Mouse (Mus musculus) neural tube, embryonic 15.5 days (tissue): ENCODE data around the gene Tmem132d. TPM values are rescaled to one million over a fixed set of nuclear protein-coding genes. Genes with fewer than 3 reads are reported as not detected.

Experiments
- ATAC-seq: fragments of 200-750 bp; cut with Nextera tagmentation; 2 replicates; pipeline ENCODE4 v1.8.0; 2017; ENCODE audit warnings: mild to moderate bottlenecking, moderate TSS enrichment, moderate library complexity; ENCODE audit not compliant: low FRiP score
- H3K27ac ChIP-seq: fragments of 300-500 bp; sonication (generic); replicated peaks from 2 replicates; pipeline ENCODE4 v1.5.1; 2015; ENCODE audit warnings: mild to moderate bottlenecking, inconsistent platforms
- H3K27me3 ChIP-seq: fragments of 300-500 bp; sonication (generic); replicated peaks from 2 replicates; pipeline ENCODE4 v1.6.1; 2015; ENCODE audit warnings: inconsistent platforms
- H3K36me3 ChIP-seq: fragments of 300-500 bp; sonication (generic); 2 replicates; pipeline ENCODE4 v1.6.1; 2015; ENCODE audit warnings: inconsistent platforms
- H3K4me1 ChIP-seq: fragments of 300-500 bp; sonication (generic); 2 replicates; pipeline ENCODE4 v1.6.1; 2015; ENCODE audit warnings: inconsistent platforms
- H3K4me2 ChIP-seq: fragments of 300-500 bp; sonication (generic); 2 replicates; pipeline ENCODE4 v1.6.1; 2015; ENCODE audit warnings: inconsistent platforms, mild to moderate bottlenecking, moderate library complexity
- H3K4me3 ChIP-seq: fragments of 300-500 bp; sonication (generic); replicated peaks from 2 replicates; pipeline ENCODE4 v1.5.1; 2015; ENCODE audit warnings: mild to moderate bottlenecking, inconsistent platforms
- H3K9ac ChIP-seq: fragments of 300-500 bp; sonication (generic); replicated peaks from 2 replicates; pipeline ENCODE4 v1.6.1; 2015; ENCODE audit warnings: mild to moderate bottlenecking, inconsistent platforms
- H3K9me3 ChIP-seq: fragments of 300-500 bp; sonication (generic); replicated peaks from 2 replicates; pipeline ENCODE4 v1.6.1; 2016; ENCODE audit warnings: inconsistent platforms
- WGBS: fragments of 180-500 bp; shearing (Covaris S2); methylation state at CpG from one replicate; pipeline ENCODE4 v1.1.7; 2015; ENCODE audit warnings: mixed read lengths; 5-methylcytosine and 5-hydroxymethylcytosine counted together
- polyA plus RNA-seq: library from polyadenylated mRNA; unstranded; fragments of >200 nt; fragmentation: Nextera tagmentation; extraction: Ambion mirVana; gene quantifications from 2 replicates; pipeline ENCODE4 v1.2.1, GENCODE M21; 2015

The Tmem132d gene
- polyA plus RNA-seq, 1 experiment from 2014 or later, result 3.1 TPM

- no peak overlapping the region for H3K4me2 ChIP-seq
- H3K9ac ChIP-seq, result no peak overlapping the region
- no peaks in the 10 kb centered on the region for H3K36me3 ChIP-seq
- peaks cover 6% of the 10 kb centered on the region; the same call in 1 of the 2 replicates for H3K4me1 ChIP-seq
- no peak overlapping the region for H3K4me3 ChIP-seq
- no peak overlapping the region for H3K27ac ChIP-seq
- ATAC-seq, result no peak
- H3K9me3 ChIP-seq, result no peaks in the 10 kb centered on the region
- no peaks in the 10 kb centered on the region for H3K27me3 ChIP-seq
- 80% methylated on average over 7 of the region's 7 CpGs for WGBS
Observed at GRCm38 (mm10) chr5:128332766-128333165, 100.1 kb downstream of the Tmem132d start.

DNA sequence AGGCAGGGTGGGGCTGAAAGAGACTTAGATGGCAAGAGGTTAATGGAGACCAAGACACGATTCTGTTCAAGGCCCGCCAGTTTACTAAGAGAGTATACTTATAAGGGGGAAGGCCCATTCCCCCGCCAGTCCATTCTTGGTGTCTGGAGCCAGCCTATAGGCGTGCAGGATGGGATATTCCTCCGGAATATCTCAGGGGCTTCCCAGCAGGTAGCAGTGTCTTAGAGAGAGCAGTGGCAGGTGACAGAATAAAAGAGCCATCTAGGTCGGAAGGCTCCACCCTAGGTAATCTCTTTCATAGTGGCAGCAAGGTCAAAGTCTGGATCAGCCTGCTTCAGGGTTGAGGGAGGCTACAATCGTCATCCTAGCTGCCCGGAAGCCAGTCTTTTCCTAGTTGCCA is 102.5 kb downstream of the Tmem132d start:
- WGBS, result 93% methylated on average over 8 of the region's 8 CpGs
- ATAC-seq, result no peak
- H3K4me2 ChIP-seq, result no peak overlapping the region

DNA sequence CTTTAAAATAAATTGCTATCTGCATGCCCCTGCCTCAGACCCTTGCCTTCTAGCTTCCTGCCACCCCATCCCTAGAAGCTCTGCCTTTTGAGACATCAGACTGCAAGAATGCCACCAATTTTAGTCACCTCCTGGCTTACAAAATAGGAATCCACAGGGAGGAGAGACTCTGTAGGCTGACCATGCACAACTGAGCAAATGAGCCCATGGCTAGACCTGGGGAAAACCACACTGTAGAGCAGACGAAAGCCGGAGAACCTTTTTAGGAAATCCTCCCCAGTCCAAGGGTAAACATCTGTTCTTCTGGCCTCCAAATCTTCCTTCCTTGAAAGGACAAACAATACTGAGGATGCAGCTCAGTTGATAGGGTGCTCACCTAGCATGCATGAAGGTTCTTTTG is 130.5 kb downstream of the Tmem132d start:
- Histone ChIP-seq H3K4me3 (no peak overlapping the region), H3K9me3 (no peaks in the 10 kb centered on the region), H3K36me3 (no peaks in the 10 kb centered on the region), H3K4me2 (no peak overlapping the region), H3K27me3 (no peaks in the 10 kb centered on the region), H3K4me1 (no peaks in the 10 kb centered on the region), H3K27ac (no peak overlapping the region), H3K9ac (no peak overlapping the region)
- no peak for ATAC-seq
- WGBS, result 91% methylated on average over 2 of the region's 2 CpGs

More for the DNA sequence above, 102.5 kb downstream of the Tmem132d start:
- peaks cover 6% of the 10 kb centered on the region; the same call in 1 of the 2 replicates for H3K4me1 ChIP-seq
- no peaks in the 10 kb centered on the region for H3K36me3 ChIP-seq
- H3K4me3 ChIP-seq, result no peak overlapping the region
- H3K27ac ChIP-seq, result no peak overlapping the region
- no peaks in the 10 kb centered on the region for H3K27me3 ChIP-seq
- H3K9me3 ChIP-seq, result no peaks in the 10 kb centered on the region
- no peak overlapping the region for H3K9ac ChIP-seq

DNA sequence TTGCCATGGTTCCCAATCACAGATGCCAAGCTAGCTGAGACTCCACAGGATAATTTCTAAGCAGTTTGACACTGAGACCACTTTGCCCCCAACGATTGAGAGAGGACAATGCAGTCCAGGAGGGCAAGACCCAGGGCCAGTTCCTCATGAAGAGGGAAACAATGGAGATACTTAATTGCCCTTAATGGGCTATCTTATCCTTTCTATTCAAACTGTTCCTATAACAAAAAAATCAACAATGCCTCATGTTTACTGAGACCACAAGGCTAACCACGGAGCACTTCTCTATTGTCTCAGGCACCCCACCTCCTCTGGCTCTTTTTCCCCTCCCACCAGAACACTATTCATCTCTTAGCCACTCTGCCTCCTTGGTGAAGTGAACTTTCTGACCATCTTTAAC is 141.7 kb downstream of the Tmem132d start:
- no peak overlapping the region for H3K4me3 ChIP-seq
- H3K27me3 ChIP-seq, result no peaks in the 10 kb centered on the region
- no peak overlapping the region for H3K27ac ChIP-seq
- no peak for ATAC-seq
- no peak overlapping the region for H3K9ac ChIP-seq
- no peak overlapping the region for H3K4me2 ChIP-seq
- no peaks in the 10 kb centered on the region for H3K9me3 ChIP-seq
- 8% methylated on average over 2 of the region's 2 CpGs for WGBS
- H3K4me1 ChIP-seq, result no peaks in the 10 kb centered on the region
- no peaks in the 10 kb centered on the region for H3K36me3 ChIP-seq

GRCm38 (mm10) chr5:128273255-128273654 is 159.6 kb downstream of the Tmem132d start:
- H3K4me2 ChIP-seq, result no peak overlapping the region
- H3K4me1 ChIP-seq, result no peaks in the 10 kb centered on the region
- H3K4me3 ChIP-seq, result no peak overlapping the region
- H3K9ac ChIP-seq, result no peak overlapping the region
- no peaks in the 10 kb centered on the region for H3K36me3 ChIP-seq
- no peaks in the 10 kb centered on the region for H3K27me3 ChIP-seq
- 16% methylated on average over 6 of the region's 6 CpGs for WGBS
- H3K9me3 ChIP-seq, result no peaks in the 10 kb centered on the region
- no peak for ATAC-seq
- no peak overlapping the region for H3K27ac ChIP-seq

DNA sequence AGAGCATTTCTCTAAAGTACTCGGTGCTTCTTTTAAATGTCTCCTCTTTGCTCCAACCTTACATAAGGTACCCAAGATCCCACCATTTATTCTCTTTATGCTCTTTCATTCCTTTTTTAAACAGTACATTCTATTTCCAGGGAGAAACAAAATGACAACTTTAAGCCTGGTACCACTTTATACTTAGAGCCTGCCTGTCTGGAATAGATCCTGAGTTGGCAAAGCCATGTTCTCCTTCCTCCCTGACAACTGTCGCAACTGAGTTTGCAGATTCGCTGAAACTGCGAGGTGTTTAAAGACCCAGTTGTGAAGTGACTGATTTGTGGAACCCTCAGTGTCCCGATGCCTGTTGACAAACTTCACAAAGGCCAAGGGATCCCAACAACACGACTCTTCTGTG is 165.5 kb downstream of the Tmem132d start:
- Histone ChIP-seq H3K4me1 (no peaks in the 10 kb centered on the region), H3K27ac (no peak overlapping the region), H3K4me2 (no peak overlapping the region), H3K4me3 (no peak overlapping the region), H3K9ac (no peak overlapping the region), H3K9me3 (no peaks in the 10 kb centered on the region), H3K27me3 (no peaks in the 10 kb centered on the region), H3K36me3 (no peaks in the 10 kb centered on the region)
- no peak for ATAC-seq
- 95% methylated on average over 6 of the region's 6 CpGs for WGBS

- H3K4me3 ChIP-seq, result no peak overlapping the region
- H3K4me2 ChIP-seq, result no peak overlapping the region
- H3K27me3 ChIP-seq, result no peaks in the 10 kb centered on the region
- no peak overlapping the region for H3K27ac ChIP-seq
- WGBS, result 50% methylated on average over 4 of the region's 4 CpGs
- 0 out of 2 replicates have a peak, but pooled peaks cover 5% of the 10 kb centered on the region for H3K9me3 ChIP-seq
- 0 out of 2 replicates have a peak, but pooled peaks cover 4% of the 10 kb centered on the region for H3K4me1 ChIP-seq
- ATAC-seq, result no peak
- no peak overlapping the region for H3K9ac ChIP-seq
- no peaks in the 10 kb centered on the region for H3K36me3 ChIP-seq
Observed at GRCm38 (mm10) chr5:128244219-128244618, 188.7 kb downstream of the Tmem132d start.

- H3K9ac ChIP-seq, result no peak overlapping the region
- no peak overlapping the region for H3K4me2 ChIP-seq
- no peaks in the 10 kb centered on the region for H3K36me3 ChIP-seq
- no peak overlapping the region for H3K27ac ChIP-seq
- H3K4me3 ChIP-seq, result no peak overlapping the region
- ATAC-seq, result no peak
- 49% methylated on average over 9 of the region's 9 CpGs for WGBS
- no peaks in the 10 kb centered on the region for H3K27me3 ChIP-seq
- 0 out of 2 replicates have a peak, but pooled peaks cover 5% of the 10 kb centered on the region for H3K9me3 ChIP-seq
- H3K4me1 ChIP-seq, result no peaks in the 10 kb centered on the region
Observed at GRCm38 (mm10) chr5:128236638-128237335, 196.1 kb downstream of the Tmem132d start.

DNA sequence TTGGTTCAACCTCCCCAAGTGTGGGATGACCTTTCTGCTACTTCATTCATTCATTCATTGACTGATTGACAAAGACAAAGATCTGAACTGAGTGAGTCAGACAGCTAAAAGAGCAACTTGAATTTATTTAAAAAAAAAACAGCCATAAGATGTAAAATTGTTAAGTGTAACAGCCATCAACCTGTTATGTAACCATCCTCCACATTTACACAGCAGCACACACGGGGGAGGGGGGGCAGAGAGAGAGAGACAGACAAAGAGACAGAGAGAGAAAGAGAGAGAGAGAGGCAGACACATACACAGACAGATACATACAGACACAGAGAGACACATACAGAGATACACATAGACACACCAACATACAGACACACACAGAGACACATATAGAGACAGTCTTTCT is 197.3 kb downstream of the Tmem132d start:
- Histone ChIP-seq H3K27ac (no peak overlapping the region), H3K9me3 (0 out of 2 replicates have a peak, but pooled peaks cover 5% of the 10 kb centered on the region), H3K36me3 (no peaks in the 10 kb centered on the region), H3K4me3 (no peak overlapping the region), H3K9ac (no peak overlapping the region), H3K4me1 (peaks cover under 1% of the 10 kb centered on the region; the same call in 1 of the 2 replicates), H3K4me2 (no peak overlapping the region), H3K27me3 (no peaks in the 10 kb centered on the region)
- WGBS, result 67% methylated on average over 1 of the region's 1 CpGs
- no peak for ATAC-seq

GRCm38 (mm10) chr5:128233101-128233500 is 199.8 kb downstream of the Tmem132d start:
- Histone ChIP-seq H3K36me3 (no peaks in the 10 kb centered on the region), H3K4me2 (no peak overlapping the region), H3K9ac (no peak overlapping the region), H3K4me1 (peaks cover 2% of the 10 kb centered on the region; the same call in 1 of the 2 replicates), H3K4me3 (no peak overlapping the region), H3K27ac (no peak overlapping the region), H3K9me3 (no peaks in the 10 kb centered on the region), H3K27me3 (no peaks in the 10 kb centered on the region)
- ATAC-seq, result no peak

DNA sequence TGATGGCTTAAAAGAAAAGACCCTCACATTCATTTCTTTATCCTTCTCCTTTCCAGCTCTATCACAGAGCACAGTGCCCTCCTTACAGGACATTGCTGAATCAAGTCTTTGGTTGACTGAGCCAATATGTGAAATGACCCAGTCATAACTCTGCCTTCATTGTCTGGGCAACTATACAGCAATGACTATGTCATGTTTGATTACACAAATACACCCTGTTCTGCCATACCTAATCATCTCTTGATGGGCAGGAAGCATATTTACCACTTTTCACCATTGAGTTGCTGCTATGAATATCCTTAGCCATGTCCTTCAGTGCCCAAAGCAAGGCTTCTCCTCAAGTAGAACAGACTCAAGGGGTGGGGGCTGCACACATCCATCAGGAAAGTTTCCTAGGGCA is 214.6 kb downstream of the Tmem132d start:
- Histone ChIP-seq H3K4me3 (no peak overlapping the region), H3K36me3 (no peaks in the 10 kb centered on the region), H3K9me3 (no peaks in the 10 kb centered on the region), H3K9ac (no peak overlapping the region), H3K4me1 (no peaks in the 10 kb centered on the region), H3K4me2 (no peak overlapping the region), H3K27ac (no peak overlapping the region), H3K27me3 (no peaks in the 10 kb centered on the region)
- ATAC-seq, result no peak

GRCm38 (mm10) chr5:128211125-128211524 is 221.8 kb downstream of the Tmem132d start:
- ATAC-seq, result no peak
- H3K9me3 ChIP-seq, result no peaks in the 10 kb centered on the region
- H3K4me1 ChIP-seq, result no peaks in the 10 kb centered on the region
- no peaks in the 10 kb centered on the region for H3K36me3 ChIP-seq
- no peak overlapping the region for H3K4me3 ChIP-seq
- no peak overlapping the region for H3K27ac ChIP-seq
- H3K4me2 ChIP-seq, result no peak overlapping the region
- H3K9ac ChIP-seq, result no peak overlapping the region
- no peaks in the 10 kb centered on the region for H3K27me3 ChIP-seq
- WGBS, result 83% methylated on average over 5 of the region's 5 CpGs
